Comparison of ENCODE assay signal across 8 mouse cellular contexts in genomic region chr7:55962004-55962908, GRCm38 (mm10). TPM values are rescaled to one million over a fixed set of nuclear protein-coding genes. Genes with fewer than 3 reads are reported as not detected.
A peak's percentile ranks its signal among the peaks of the same experiment; 100 is the strongest.
DNase-seq lines count a peak whose midpoint lies in the region; ATAC-seq and TF ChIP-seq lines count a peak whose summit lies in the region.

TSS of gene Nipa2 (minus strand) at chr7:55962476.

- ATAC-seq in activated CD4-positive, CD25-positive, alpha-beta regulatory T cell, adult 4 months, result peak; percentile 88

- TF ChIP-seq CTCF in cortical plate, adult 2 months (IDR thresholded peaks at IDR 0.05; ENCODE audit: extremely low read depth, insufficient read depth, low read length), result no peak

- H3K9me3 ChIP-seq in megakaryocyte, embryonic 14.5 days, result no peaks in the 10 kb centered on the region

- DNase-seq in gastrocnemius, adult 8-10 months (ENCODE audit: low spot score in 2 of 2), result peak; percentile 75 to 82
- peak; percentile 62 for DNase-seq in hindlimb bud, embryonic 11.5 days (ENCODE audit: extremely low spot score, low read depth, low spot score)
- DNase-seq in left cerebral cortex, adult 8-10 months (ENCODE audit: low spot score in 2 of 2), result peak; percentile 89 to 91
- DNase-seq in right cerebral cortex, postnatal 10 days (ENCODE audit: low spot score in 2 of 2), result peak; percentile 95 to 96
- DNase-seq in urinary bladder, postnatal 25 days (ENCODE audit: low spot score), result peak; percentile 95

- no peaks in the 10 kb centered on the region for H3K27me3 ChIP-seq in megakaryocyte, embryonic 14.5 days (replicated peaks)

- H3K36me3 ChIP-seq in megakaryocyte, embryonic 14.5 days (replicated peaks; ENCODE audit: low read length), result peaks cover 17% of the 10 kb centered on the region

- H3K27ac ChIP-seq in cortical plate, adult 2 months (ENCODE audit: insufficient read depth, low read length), result peak within 1 kb of the TSS; percentile 41

- peak within 1 kb of the TSS; percentile 67 for H3K4me3 ChIP-seq in cortical plate, adult 2 months (ENCODE audit: insufficient read depth, low read length)
- peak within 1 kb of the TSS; percentile 99 for H3K4me3 ChIP-seq in megakaryocyte, embryonic 14.5 days (replicated peaks)

- H3K4me1 ChIP-seq in cortical plate, adult 2 months (ENCODE audit: control insufficient read depth, insufficient read depth, low read length), result no peaks in the 10 kb centered on the region; the same call in 1 of the 2 replicates
- H3K4me1 ChIP-seq in megakaryocyte, embryonic 14.5 days, result peaks cover 51% of the 10 kb centered on the region

- peak; percentile 81 for TF ChIP-seq POLR2A in cortical plate, adult 2 months (IDR thresholded peaks at IDR 0.05; ENCODE audit: extremely low read depth, insufficient read depth, low read length)

RNA-seq across cellular contexts. Expression of gene Nipa2, which starts in this region (rescaled TPM):
- polyA plus RNA-seq in activated CD4-positive, CD25-positive, alpha-beta regulatory T cell, adult 4 months (2017; shearing (Covaris generic)), result 10 to 100 TPM; 21.6 to 21.8 TPM
- 23.1 and 24.3 TPM in 2 replicates for polyA plus RNA-seq in cortical plate, adult 2 months (2012; rRNA removed)
- 10 to 100 TPM; 29.6 to 36.9 (median 32.4) TPM for total RNA-seq in gastrocnemius, adult 8-10 months (2022)
- 10 to 100 TPM; 45.1 to 51.3 (median 48.6) TPM for total RNA-seq in left cerebral cortex, adult 8-10 months (2022)
- polyA plus RNA-seq in megakaryocyte, embryonic 14.5 days (2012; ENCODE audit: insufficient read depth, low replicate concordance), result 1.4 and 3.8 TPM in 2 replicates

Comparison
In these comparisons a context has a peak if more than half of its experiments do, and no peak if none do; other contexts are left out.
1. Peak in every context shown above with its lines: DNase-seq, ATAC-seq, H3K4me3 ChIP-seq and H3K27ac ChIP-seq.